Mouse (Mus musculus) fat pad, adult 2 months (tissue): ENCODE results near the gene Snrpc.

Source experiments
- DNase-seq: peaks from one replicate; pipeline ENCODE4 v3.0.0-alpha.2; 2011; ENCODE audit warnings: low read depth, low spot score; ENCODE audit errors: extremely low read depth

The Snrpc gene

DNA sequence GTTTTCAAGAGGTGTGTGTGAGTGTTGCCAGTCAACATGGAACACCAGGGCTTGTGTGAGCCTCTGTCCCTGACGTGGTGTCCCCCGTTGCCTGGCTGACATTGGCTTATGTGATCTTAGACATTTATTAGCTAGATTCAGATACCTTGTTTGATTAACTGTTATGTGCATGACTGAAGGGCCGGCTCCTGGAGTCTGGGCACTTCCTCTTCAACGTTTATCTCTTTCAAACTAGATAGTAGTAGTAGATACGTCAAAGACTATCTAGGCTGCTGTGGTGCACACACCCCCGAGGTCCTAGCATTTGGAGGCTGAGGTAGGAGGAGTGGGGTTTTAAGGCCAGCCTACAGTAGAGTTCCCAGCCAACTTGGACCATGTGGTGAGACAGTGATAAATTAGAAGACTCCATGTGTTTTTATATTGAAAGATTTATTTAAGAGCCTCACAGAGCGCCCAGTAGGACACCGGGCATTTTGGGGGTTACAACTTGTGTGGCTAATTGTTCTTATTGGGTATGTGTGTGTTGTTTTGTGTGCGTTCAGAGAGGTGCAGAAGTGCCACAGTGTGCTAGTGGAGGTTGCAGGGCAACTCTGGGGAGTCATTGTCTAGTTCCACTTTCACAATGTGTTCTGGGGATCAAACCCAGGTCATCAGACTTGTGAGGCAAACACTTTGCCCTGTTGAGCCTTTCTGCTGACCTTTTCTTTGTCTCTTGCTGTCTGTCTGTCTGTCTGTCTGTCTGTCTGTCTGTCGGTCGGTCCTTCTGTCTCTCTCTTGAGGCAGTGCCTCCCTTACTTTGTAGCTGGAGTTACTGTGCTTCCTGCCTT is 19.9 kb downstream of the Snrpc start:
- DNase-seq = no peak

GRCm38 (mm10) chr17:27859131-27859530 is 21.2 kb downstream of the Snrpc start:
- no peak for DNase-seq

GRCm38 (mm10) chr17:27865461-27865860 is 27.5 kb downstream of the Snrpc start:
- no peak for DNase-seq

GRCm38 (mm10) chr17:27866737-27867136 is 28.8 kb downstream of the Snrpc start:
- DNase-seq = no peak

DNA sequence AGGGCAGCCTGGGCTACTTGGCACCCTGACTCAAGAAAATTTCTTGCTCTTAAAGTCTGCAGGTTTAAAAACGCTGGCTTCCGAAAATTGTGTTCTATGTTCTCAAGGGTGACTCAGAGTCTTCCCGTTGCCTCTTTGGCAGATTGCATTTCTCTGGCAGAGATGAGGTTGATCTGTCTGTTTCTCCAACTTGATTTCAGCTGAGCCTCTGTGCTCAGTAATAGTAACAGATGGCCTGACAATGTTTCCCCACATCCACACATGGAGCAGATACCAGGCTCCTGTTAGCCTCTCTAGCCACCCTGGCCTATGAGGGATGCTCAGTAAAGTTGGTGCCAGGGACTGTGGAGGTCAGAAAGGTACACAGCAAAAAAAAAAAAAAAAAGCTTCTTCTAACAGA is 33.9 kb downstream of the Snrpc start:
- DNase-seq = no peak

DNA sequence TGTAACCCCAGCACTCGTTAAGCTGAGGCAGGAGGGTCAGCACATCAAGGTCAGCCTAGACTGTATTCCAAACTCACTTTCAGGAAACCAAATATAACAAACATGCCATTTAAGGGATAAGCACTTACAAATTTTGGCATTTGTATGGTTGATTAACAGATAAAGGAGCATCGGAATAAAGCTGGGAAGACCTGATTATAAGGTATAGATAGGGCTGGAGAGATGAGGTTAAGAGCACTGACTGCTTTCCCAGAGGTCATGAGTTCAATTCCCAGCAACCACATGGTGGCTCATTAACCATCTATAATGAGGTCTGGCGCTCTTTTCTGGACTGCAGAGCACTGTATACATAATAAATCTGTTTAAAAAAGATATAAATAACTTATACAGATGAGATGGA is 35.6 kb downstream of the Snrpc start:
- DNase-seq = no peak

DNA sequence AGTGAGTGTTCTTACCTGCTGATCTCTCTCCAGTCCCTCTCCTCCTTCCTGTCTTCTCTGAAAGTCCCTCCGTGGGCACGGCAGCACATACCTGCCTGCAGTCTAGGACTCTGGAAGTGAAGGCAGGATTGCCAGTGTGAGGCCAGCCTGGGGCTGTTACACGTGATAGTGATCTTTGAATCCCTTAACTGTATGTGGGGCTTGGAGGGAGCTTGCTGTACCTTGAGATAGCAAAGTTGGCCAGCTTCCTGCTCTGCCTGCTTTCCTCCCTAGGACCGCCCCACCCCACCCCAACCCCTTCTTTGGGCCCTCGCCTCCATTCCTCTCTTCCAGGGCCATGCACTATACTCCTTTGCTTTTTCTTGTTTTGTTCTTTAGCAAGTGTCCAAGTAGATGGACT is 36.6 kb downstream of the Snrpc start:
- DNase-seq = no peak

GRCm38 (mm10) chr17:27881518-27881917 is 43.6 kb downstream of the Snrpc start:
- DNase-seq = no peak

DNA sequence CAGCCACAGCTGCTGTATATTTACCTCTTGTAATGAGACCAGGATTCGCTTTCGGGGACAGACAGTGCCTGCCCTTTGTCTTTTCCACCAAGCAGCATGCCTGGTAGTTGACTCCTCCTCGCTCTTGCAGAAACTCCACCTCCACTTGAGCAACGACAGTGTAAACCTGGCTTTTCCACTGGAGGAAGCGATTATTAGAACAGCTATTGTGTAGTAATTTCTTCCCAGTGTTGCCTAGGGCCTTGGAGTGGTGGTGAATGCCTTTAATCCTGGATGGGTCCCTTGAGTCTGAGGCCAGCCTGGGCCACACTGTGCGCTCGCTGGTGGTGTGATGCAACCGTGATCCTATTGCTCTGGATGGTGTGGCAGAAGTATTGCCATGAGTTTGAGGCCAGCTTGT is 45.2 kb downstream of the Snrpc start:
- peak; percentile 90 for DNase-seq

GRCm38 (mm10) chr17:27883994-27884393 is 46.0 kb downstream of the Snrpc start:
- no peak for DNase-seq

- DNase-seq = no peak
Measured at GRCm38 (mm10) chr17:27886499-27887210, 48.7 kb downstream of the Snrpc start.
